Mouse (Mus musculus) gastrocnemius, postnatal 4 days (tissue): Measurements from ENCODE around the gene Cdc25a. TPM values are rescaled to one million over a fixed set of nuclear protein-coding genes. Genes with fewer than 3 reads are reported as not detected.

Source experiments
- DNase-seq, 2 experiments: peaks; one replicate each; pipeline ENCODE4 v3.0.0; 2021 to 2022; ENCODE audit warnings: low spot score in 2 of 2, mixed read lengths in 2 of 2
- microRNA-seq: library from miRNA; unstranded; fragments of <30 nt; microRNA quantifications from one replicate; pipeline ENCODE4 v1.2.0, GENCODE M21; 2021
- total RNA-seq, 2 experiments: library from RNA; stranded (reverse); gene quantifications; 2 replicates each; pipeline ENCODE4 v1.2.3; 2021

Gene Cdc25a
- total RNA-seq, 2 experiments from 2014 or later: 13.9 TPM

GRCm38 (mm10) chr9:109931257-109932171, 56.1 kb downstream of the Cdc25a start, which contains the start of gene Map4:
Map4 (plus strand) TSS chr9:109931460.
- peak; percentile 94 to 97 for DNase-seq

DNA sequence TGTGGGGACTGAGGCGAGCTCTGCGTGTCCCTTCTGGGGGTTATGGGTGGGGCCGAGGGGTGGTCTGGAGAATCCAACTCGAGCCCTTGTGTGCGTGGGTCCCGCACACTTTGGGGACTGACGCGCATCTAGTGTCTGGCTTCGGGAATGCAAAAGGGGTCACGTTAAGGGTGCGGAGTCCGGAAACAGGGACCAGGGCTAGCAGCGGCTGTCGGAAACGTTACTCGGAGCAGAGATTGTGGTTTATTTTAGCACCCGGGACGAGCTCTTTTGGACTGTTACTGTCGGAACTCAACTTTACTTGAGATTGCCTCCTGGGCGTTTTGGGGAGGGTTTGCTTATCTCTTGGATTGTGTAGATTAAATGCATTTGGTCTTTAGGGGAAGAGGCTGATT, 57.0 kb downstream of the Cdc25a start:
- DNase-seq: peak in 1 of 2 experiments; percentile 37

DNA sequence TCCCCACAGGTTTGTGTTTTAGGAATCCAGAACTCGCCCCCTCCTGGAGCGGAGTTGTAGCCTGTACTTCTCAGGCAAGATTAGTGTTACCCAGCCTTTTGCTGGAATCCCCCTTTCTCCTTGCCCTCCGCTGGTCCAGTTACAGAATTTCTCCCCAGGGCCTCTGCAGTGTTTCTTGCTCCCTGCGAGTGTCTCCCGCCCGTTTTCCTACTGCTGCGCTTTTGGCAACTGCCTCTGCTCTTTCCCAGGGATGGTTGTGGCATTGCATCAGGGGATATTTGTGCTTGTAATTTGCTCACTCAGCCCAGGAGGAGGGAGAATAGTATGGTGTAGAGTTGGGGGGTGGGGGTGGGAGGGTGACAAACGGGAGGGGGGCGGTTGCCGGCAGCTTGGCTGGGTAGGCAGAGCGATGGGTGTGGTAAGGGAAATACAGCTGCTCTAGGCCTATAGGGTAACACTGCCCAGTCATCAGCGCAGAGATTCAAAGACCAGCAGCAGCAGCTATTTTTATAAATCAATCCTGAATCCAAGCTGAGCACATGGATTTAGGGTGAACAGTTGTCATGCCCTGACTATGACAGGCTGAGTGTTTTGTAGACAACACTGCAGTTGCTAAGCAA, 57.5 kb downstream of the Cdc25a start:
- DNase-seq: peak; percentile 18 to 57

DNA sequence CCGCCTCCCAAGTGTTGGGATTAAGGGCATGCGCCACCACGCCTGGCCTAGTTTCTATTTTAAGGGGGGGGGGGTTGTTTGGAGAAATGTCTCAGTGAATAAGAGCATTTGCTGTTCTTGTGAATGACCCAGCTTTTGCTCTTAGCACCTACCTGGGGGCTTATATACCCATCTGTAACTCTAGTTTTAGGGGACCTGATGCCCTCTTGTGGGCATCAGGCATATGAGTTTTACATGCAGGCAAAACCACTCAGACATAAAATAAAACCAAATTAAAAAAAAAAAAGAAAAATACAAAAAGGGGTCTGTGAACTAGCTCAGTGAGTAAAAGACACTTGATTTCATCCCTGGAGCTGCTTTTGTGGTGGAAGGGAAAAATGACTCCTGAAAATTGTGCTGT, 64.0 kb downstream of the Cdc25a start:
- DNase-seq: no peak

- no peak for DNase-seq
Measured at GRCm38 (mm10) chr9:109942796-109943195, 67.4 kb downstream of the Cdc25a start.

Small RNA genes within 50 kb of the gene (microRNA-seq; reads per million reads assigned to microRNA genes)
- not detected for gene Mir7089

Other genes starting within 250 kb of the Cdc25a start
- not detected for gene Fbxw24, start 249.5 kb upstream of the Cdc25a start, total RNA-seq
- gene Fbxw25, start 210.9 kb upstream of the Cdc25a start, total RNA-seq: not detected
- not detected for gene Fbxw18, start 172.9 kb upstream of the Cdc25a start, total RNA-seq
- gene Fbxw26, start 129.5 kb upstream of the Cdc25a start, total RNA-seq: not detected
- not detected for gene Fbxw27, start 84.9 kb upstream of the Cdc25a start, total RNA-seq
- not detected for gene Spink8, start 63.3 kb upstream of the Cdc25a start, total RNA-seq
- gene Nme6, start 42.8 kb upstream of the Cdc25a start, total RNA-seq: 10 to 100 TPM; 24.2 to 30.3 TPM
- 1 to 10 TPM in 1 of 2 experiments, under 1 TPM in 1; 0.39 to 1.4 TPM for gene Camp, start 26.0 kb upstream of the Cdc25a start, total RNA-seq
- gene Map4, start 55.9 kb downstream of the Cdc25a start, total RNA-seq: 100 to 1,000 TPM; 510 to 546 TPM
- 10 to 100 TPM; 63.1 to 72.3 TPM for gene Smarcc1, start 242.1 kb downstream of the Cdc25a start, total RNA-seq
- gene Dhx30, start 242.3 kb downstream of the Cdc25a start, total RNA-seq: 10 to 100 TPM; 58.0 to 69.6 TPM